Mouse (Mus musculus): ENCODE results near the gene Cdc42ep4.

Cdc42ep4 gene

DNA sequence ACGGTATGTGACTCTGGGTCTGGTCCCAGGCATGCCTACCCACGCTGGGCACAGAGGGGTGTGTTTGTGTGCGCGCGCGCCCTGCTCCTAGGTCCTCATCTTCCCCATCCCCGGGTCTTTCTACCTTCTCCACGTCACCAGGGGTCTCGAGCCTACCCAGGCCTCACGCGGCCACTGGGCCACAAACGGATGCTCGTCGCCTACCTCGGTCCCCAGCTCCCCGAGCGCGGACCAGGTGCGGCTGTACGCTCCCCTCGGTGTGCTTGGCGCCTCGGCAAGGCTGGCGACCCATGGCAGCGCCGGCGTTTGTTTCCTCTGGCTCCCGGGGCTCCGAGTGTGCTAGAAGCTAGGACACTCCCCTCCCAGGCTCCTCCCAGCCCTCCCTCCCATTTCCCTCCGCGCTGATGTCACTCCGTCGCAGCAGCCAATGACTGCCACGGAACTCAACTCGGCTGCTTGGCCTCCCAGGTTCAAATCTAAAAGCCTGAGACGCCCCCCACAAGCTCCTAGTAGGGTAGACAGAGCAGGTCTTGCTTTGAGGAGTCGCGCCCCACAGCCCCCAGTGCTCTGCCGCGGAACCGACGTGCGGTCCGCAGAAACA, at the start of gene Cdc42ep4:
TSS of gene Cdc42ep4 (minus strand) at position 398 of the 601 bp plus-strand sequence.
- in situ Hi-C loops (cut with MboI, MseI), result no loop called here

DNA sequence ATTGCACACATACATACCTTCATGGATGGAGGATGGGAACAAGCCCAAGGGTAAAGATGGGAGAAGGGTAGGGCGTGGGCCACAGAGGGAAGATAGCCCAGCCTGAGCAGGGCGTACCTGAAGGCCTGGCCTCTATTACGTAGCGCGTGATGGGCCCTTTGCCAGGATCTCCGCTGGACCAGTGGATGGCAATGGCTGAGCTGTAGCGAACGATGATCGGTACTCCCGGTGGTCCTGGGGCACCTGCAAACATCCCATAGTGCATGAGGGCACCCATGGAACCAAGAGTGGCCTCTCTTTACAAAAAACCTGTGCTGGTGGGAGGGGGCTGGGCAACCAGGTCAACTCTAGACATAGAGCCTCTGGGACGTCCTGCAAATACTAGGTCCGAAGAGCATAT, 48.3 kb upstream of the Cdc42ep4 start:
- in situ Hi-C loops (cut with MboI, MseI), result no loop called here

GRCm38 (mm10) chr11:113799041-113799447, 47.4 kb upstream of the Cdc42ep4 start:
- in situ Hi-C loops (cut with MboI, MseI), result loop anchor here (5.0 kb wide), 1 partner anchor 52 kb away; no protein-coding TSS in a partner anchor

GRCm38 (mm10) chr11:113798011-113798410, 46.3 kb upstream of the Cdc42ep4 start:
- in situ Hi-C loops (cut with MboI, MseI), result loop anchor here (5.0 kb wide), 1 partner anchor 51 kb away; no protein-coding TSS in a partner anchor

GRCm38 (mm10) chr11:113797014-113797983, 45.6 kb upstream of the Cdc42ep4 start:
- in situ Hi-C loops (cut with MboI, MseI), result loop anchor here (5.0 kb wide), 1 partner anchor 50 kb away; no protein-coding TSS in a partner anchor

DNA sequence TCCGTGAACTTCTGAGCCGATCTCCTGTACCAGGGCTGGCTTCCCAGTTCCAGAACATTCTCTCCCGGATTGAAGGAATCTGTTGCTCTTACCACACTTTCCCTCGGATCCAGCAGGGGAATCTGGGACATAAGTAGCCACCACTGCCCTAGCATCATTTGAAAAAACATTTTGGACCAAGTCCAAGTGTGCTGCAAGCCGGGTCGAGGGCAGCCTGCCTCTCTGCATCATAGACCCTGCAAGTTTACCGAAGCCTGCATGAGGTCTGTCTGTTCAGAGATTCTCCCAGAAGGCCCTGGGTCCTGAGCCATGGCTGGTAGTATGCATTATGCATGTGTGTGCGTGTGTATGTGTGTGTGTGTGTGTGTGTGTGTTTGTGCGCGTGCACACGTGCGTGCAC, 44.2 kb upstream of the Cdc42ep4 start:
- in situ Hi-C loops (cut with MboI, MseI), result loop anchor here (5.0 kb wide), 1 partner anchor 49 kb away; no protein-coding TSS in a partner anchor

GRCm38 (mm10) chr11:113791357-113792215, 39.9 kb upstream of the Cdc42ep4 start:
- in situ Hi-C loops (cut with MboI, MseI), result no loop called here

- in situ Hi-C loops (cut with MboI, MseI), result no loop called here
Measured at GRCm38 (mm10) chr11:113789101-113789500, 37.4 kb upstream of the Cdc42ep4 start.

- in situ Hi-C loops (cut with MboI, MseI), result no loop called here
Measured at GRCm38 (mm10) chr11:113788183-113788789, 36.6 kb upstream of the Cdc42ep4 start.

DNA sequence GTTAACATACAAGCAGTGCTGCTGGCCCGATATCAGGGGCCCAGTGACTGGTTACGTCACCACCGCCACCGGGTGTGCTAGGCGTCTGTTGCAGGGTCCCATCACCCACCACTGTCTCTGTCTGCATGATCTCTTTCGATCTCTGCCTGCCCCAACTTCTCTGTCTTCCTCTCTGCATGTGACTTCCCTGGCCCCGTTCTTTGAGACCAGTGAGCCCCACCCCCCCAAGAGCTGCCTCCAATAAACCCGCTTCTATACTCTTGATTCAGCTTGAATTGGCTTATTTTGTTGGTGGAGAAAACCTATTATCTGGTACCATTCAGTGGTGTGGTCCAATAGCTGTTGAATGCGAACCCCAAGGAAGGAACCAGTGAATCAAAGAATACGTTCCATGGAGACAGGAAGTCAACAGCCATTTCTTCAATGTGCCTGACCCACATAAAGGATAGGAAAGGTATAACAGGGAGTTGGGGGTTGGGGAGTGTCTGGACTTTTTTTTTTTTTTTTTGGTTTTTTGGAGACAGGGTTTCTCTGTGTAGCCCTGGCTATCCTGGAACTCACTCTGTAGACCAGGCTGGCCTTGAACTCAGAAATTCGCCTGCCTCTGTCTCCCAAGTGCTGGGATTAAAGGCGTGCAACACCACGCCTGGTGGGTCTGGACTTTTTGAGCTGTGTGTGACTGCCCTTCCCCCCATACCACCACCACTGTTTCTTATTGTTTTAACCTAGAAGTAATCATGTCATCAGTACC, 35.9 kb upstream of the Cdc42ep4 start:
- in situ Hi-C loops (cut with MboI, MseI), result no loop called here

DNA sequence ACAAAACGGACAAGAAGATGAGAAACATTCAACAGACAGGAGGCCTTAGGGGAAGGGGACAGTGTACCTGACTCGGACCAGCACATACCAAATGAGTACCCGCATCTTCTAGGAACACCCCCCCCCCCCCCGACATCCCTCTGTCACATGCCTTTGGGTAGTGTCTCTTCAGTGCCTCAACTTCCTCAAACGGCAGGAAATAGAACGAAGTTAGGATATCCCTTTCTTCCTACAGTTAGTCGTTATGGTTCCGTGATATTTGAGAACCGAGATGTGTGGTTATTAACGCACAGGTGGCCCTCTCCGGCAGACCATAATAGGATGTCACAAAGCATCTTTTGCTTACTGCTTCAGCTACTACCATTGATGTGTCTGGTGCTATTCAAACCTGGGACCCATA, 35.3 kb upstream of the Cdc42ep4 start:
- in situ Hi-C loops (cut with MboI, MseI), result no loop called here

GRCm38 (mm10) chr11:113786395-113786794, 34.7 kb upstream of the Cdc42ep4 start:
- in situ Hi-C loops (cut with MboI, MseI), result no loop called here

DNA sequence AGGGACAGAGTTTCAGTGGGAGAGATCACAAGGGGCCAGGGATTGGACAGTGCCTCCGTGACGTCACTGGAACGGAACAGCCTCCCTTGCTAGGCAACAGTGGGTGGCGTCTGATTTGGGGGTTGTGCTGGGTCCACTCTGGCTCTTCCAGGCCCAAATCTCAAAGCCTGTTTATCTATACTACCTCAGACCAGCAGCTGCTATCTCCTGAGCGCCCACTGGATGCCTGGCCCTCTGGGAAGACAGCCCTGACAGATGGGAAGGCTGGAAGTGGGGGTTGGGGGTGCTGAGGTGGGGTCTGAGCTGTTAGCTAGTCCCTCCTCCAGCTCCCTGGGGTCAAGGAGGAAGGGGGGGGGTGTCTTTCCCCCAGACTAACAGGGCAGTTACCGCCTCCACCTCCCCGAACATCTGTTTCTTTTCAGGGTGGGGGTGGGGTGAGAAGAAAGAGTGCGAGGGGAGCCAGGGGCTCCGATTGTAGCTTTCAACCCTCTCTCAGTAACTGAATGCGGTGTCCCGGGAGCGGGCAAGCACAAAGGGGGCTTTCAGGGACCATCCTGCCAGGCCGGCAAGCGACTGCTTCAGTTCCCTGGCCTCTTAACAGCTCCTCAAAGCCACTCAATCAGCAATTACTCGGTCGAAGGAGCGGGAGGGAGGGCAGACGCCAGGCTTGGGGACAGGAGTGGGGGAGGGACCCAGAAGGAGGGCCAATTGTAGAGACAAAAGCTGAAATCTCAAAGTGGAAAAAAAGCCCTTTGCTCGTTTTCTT, 33.9 kb upstream of the Cdc42ep4 start:
- in situ Hi-C loops (cut with MboI, MseI), result no loop called here

GRCm38 (mm10) chr11:113784656-113785396, 33.1 kb upstream of the Cdc42ep4 start:
- in situ Hi-C loops (cut with MboI, MseI), result no loop called here

GRCm38 (mm10) chr11:113782496-113782895, 30.8 kb upstream of the Cdc42ep4 start:
- in situ Hi-C loops (cut with MboI, MseI), result no loop called here

DNA sequence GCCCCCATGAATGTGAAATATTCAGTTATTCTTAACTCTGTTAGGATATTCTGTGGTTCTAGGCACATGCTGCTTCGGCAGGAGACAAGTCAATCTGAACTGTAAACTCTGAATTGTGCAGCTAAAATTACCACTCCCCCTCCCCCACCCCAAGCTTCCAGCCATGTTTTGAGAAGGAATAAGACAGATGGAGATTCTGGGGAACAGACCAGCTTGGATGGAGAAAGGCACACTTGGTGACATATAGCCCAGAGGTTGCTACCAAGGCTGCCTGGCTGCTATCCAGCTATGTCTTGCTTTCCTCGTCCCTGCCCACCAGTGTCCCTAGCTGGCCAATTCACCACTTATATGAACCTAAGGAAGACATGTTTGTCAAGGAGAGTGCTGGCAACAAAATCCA, 30.3 kb upstream of the Cdc42ep4 start:
- in situ Hi-C loops (cut with MboI, MseI), result no loop called here

GRCm38 (mm10) chr11:113779680-113780041, 28.0 kb upstream of the Cdc42ep4 start:
- in situ Hi-C loops (cut with MboI, MseI), result no loop called here

- in situ Hi-C loops (cut with MboI, MseI), result no loop called here
Measured at GRCm38 (mm10) chr11:113778733-113779679, 27.3 kb upstream of the Cdc42ep4 start.
